Mouse (Mus musculus) lung, embryonic 16.5 days (tissue): ENCODE results near the gene Dusp7. TPM values are rescaled to one million over a fixed set of nuclear protein-coding genes. Genes with fewer than 3 reads are reported as not detected.
A peak's percentile ranks its signal among the peaks of the same experiment; 100 is the strongest.

ENCODE experiments used
- ATAC-seq: fragments of 200-750 bp; cut with Nextera tagmentation; 2 replicates; pipeline ENCODE4 v1.8.0; 2017; ENCODE audit warnings: low read depth, mild to moderate bottlenecking, moderate library complexity
- H3K27ac ChIP-seq: fragments of 300-500 bp; sonication (generic); 2 replicates; pipeline ENCODE4 v1.5.1; 2014; ENCODE audit warnings: mild to moderate bottlenecking, control low read depth, low read length
- H3K27me3 ChIP-seq: fragments of 300-500 bp; sonication (generic); 2 replicates; pipeline ENCODE4 v1.6.1; 2014; ENCODE audit warnings: low read depth, low read length, mixed read lengths; ENCODE audit not compliant: control insufficient read depth, insufficient read depth
- H3K36me3 ChIP-seq: fragments of 300-500 bp; sonication (generic); 2 replicates; pipeline ENCODE4 v1.6.1; 2014; ENCODE audit warnings: low read length; ENCODE audit not compliant: control insufficient read depth, insufficient read depth
- H3K4me1 ChIP-seq: fragments of 300-500 bp; sonication (generic); replicated peaks from 2 replicates; pipeline ENCODE4 v1.6.1; 2014; ENCODE audit warnings: low read length, mixed read lengths; ENCODE audit not compliant: control insufficient read depth, insufficient read depth
- H3K4me2 ChIP-seq: fragments of 300-500 bp; sonication (generic); 2 replicates; pipeline ENCODE4 v1.6.1; 2014; ENCODE audit warnings: low read depth, low read length, control low read depth
- H3K4me3 ChIP-seq: fragments of 300-500 bp; sonication (generic); 2 replicates; pipeline ENCODE4 v1.5.1; 2014; ENCODE audit warnings: mild to moderate bottlenecking, low read length, control low read depth
- H3K9ac ChIP-seq: fragments of 300-500 bp; sonication (generic); 2 replicates; pipeline ENCODE4 v1.6.1; 2014; ENCODE audit warnings: low read length, control low read depth
- H3K9me3 ChIP-seq: fragments of 300-500 bp; sonication (generic); 2 replicates; pipeline ENCODE4 v1.6.1; 2016; ENCODE audit warnings: low read length; ENCODE audit not compliant: control insufficient read depth
- WGBS: fragments of 180-500 bp; shearing (Covaris S2); extraction: QIAGEN DNeasy Blood & Tissue Kit; methylation state at CpG from one replicate; pipeline ENCODE4 v1.1.7; 2014; 5-methylcytosine and 5-hydroxymethylcytosine counted together
- polyA plus RNA-seq: library from polyadenylated mRNA; unstranded; fragments of >200 nt; fragmentation: Nextera tagmentation; extraction: Ambion mirVana; gene quantifications from 2 replicates; pipeline ENCODE4 v1.2.1, GENCODE M21; 2015

Gene Dusp7
- polyA plus RNA-seq, 1 experiment from 2014 or later = 12.9 TPM

- H3K36me3 ChIP-seq = no peaks in the 10 kb centered on the region
- H3K27me3 ChIP-seq = no peaks in the 10 kb centered on the region
- no peak overlapping the region for H3K27ac ChIP-seq
- H3K9me3 ChIP-seq = no peaks in the 10 kb centered on the region
- peaks cover 27% of the 10 kb centered on the region for H3K4me1 ChIP-seq
- no peak overlapping the region for H3K9ac ChIP-seq
- no peak overlapping the region for H3K4me2 ChIP-seq
- no peak overlapping the region for H3K4me3 ChIP-seq
- no peak for ATAC-seq
- WGBS = 0% methylated on average over 2 of the region's 2 CpGs
Observed at GRCm38 (mm10) chr9:106420608-106421007, 52.2 kb downstream of the Dusp7 start.

- Histone ChIP-seq H3K4me2 (peak overlapping the region; percentile 32), H3K36me3 (no peaks in the 10 kb centered on the region), H3K4me1 (peaks cover 27% of the 10 kb centered on the region), H3K4me3 (no peak overlapping the region), H3K27ac (no peak overlapping the region), H3K9ac (peak overlapping the region; percentile 27), H3K27me3 (no peaks in the 10 kb centered on the region), H3K9me3 (no peaks in the 10 kb centered on the region)
- ATAC-seq = peak; percentile 20
- WGBS = 15% methylated on average over 18 of the region's 18 CpGs
Observed at GRCm38 (mm10) chr9:106421033-106421864, 52.8 kb downstream of the Dusp7 start.

DNA sequence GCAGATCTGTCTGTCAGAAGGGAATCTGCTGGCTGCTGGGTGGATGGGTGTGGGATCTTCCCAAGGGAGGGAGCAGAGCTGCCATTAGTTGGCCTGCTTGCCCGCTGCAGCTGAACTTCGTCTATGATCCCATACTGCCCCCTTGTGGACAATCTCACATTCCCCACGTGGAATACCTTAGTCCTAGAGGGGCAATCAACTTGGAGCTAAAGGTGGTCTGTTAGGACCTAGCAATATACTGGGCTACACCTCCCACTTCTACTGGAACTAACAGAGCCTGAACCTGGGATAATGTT, 53.4 kb downstream of the Dusp7 start:
- no peak overlapping the region for H3K4me3 ChIP-seq
- peak; percentile 84 for ATAC-seq
- WGBS = 0% methylated on average over 3 of the region's 3 CpGs
- H3K36me3 ChIP-seq = no peaks in the 10 kb centered on the region
- peak overlapping the region; percentile 32 for H3K4me2 ChIP-seq
- no peak overlapping the region for H3K27ac ChIP-seq
- H3K9me3 ChIP-seq = no peaks in the 10 kb centered on the region
- peak overlapping the region; percentile 27 for H3K9ac ChIP-seq
- no peaks in the 10 kb centered on the region for H3K27me3 ChIP-seq
- H3K4me1 ChIP-seq = peaks cover 27% of the 10 kb centered on the region

Other genes starting within 250 kb of the Dusp7 start
- 1.4 and 1.9 TPM in 2 replicates for gene Glyctk, start 210.5 kb upstream of the Dusp7 start, polyA plus RNA-seq
- gene Wdr82, start 197.7 kb upstream of the Dusp7 start, polyA plus RNA-seq = 16.3 and 17.5 TPM in 2 replicates
- 53.1 and 56.7 TPM in 2 replicates for gene Ppm1m, start 168.9 kb upstream of the Dusp7 start, polyA plus RNA-seq
- 69.8 and 69.9 TPM in 2 replicates for gene Twf2, start 165.5 kb upstream of the Dusp7 start, polyA plus RNA-seq
- 0.11 TPM in 1 of 2 replicates, not detected in the other for gene Tlr9, start 146.0 kb upstream of the Dusp7 start, polyA plus RNA-seq
- gene Alas1, start 120.0 kb upstream of the Dusp7 start, polyA plus RNA-seq = 139 and 145 TPM in 2 replicates
- gene Poc1a, start 87.6 kb upstream of the Dusp7 start, polyA plus RNA-seq = 32.3 and 32.4 TPM in 2 replicates
- 951 and 977 TPM in 2 replicates for gene Rpl29, start 60.8 kb downstream of the Dusp7 start, polyA plus RNA-seq
- 25.0 and 29.7 TPM in 2 replicates for gene Acy1, start 69.7 kb downstream of the Dusp7 start, polyA plus RNA-seq
- 18.0 and 21.8 TPM in 2 replicates for gene Abhd14b, start 78.8 kb downstream of the Dusp7 start, polyA plus RNA-seq
- 52.8 and 56.0 TPM in 2 replicates for gene Abhd14a, start 79.0 kb downstream of the Dusp7 start, polyA plus RNA-seq
- 58.6 and 60.7 TPM in 2 replicates for gene Pcbp4, start 84.7 kb downstream of the Dusp7 start, polyA plus RNA-seq
- 0.18 TPM in 2 replicates for gene Gpr62, start 97.3 kb downstream of the Dusp7 start, polyA plus RNA-seq
- gene Rrp9, start 107.3 kb downstream of the Dusp7 start, polyA plus RNA-seq = 39.4 and 39.8 TPM in 2 replicates
- gene Parp3, start 108.3 kb downstream of the Dusp7 start, polyA plus RNA-seq = 4.7 and 6.0 TPM in 2 replicates
- not detected in 2 replicates for gene Iqcf1, start 131.3 kb downstream of the Dusp7 start, polyA plus RNA-seq
- gene Iqcf5, start 145.9 kb downstream of the Dusp7 start, polyA plus RNA-seq = not detected in 2 replicates
- gene Iqcf3, start 193.0 kb downstream of the Dusp7 start, polyA plus RNA-seq = not detected in 2 replicates
- not detected in 2 replicates for gene Iqcf4, start 202.4 kb downstream of the Dusp7 start, polyA plus RNA-seq